Mouse (Mus musculus) left cerebral cortex, adult 2 months (tissue): Measurements from ENCODE around the gene Aox1. TPM values are rescaled to one million over a fixed set of nuclear protein-coding genes. Genes with fewer than 3 reads are reported as not detected.

ENCODE experiments used
- DNase-seq, 2 experiments: peaks; one replicate each; pipeline ENCODE4 v3.0.0; 2021 to 2022; ENCODE audit warnings: low spot score in 2 of 2, mixed read lengths in 1 of 2; ENCODE audit errors: extremely low spot score in 1 of 2
- H3K27ac ChIP-seq: fragments of 200-600 bp; 2 replicates; pipeline ENCODE4 v1.8.1; 2022
- H3K4me3 ChIP-seq: fragments of 200-600 bp; 2 replicates; pipeline ENCODE4 v1.8.1; 2022
- CTCF ChIP-seq: fragments of 200-600 bp; IDR thresholded peaks from 2 replicates; pipeline ENCODE4 v1.8.1; 2022; ENCODE audit warnings: antibody characterized with exemption, mild to moderate bottlenecking, moderate library complexity
- intact Hi-C: fragments of 180-260 bp; cut with DNase I; formaldehyde crosslinking; loops from one replicate; pipeline ENCODE4 v1.15.1; 2025
- total RNA-seq, 2 experiments: library from RNA; stranded (reverse); gene quantifications; 2 replicates each; pipeline ENCODE4 v1.2.3; 2021

Gene Aox1
- total RNA-seq, 2 experiments from 2014 or later: 3.2 to 4.6 TPM

GRCm38 (mm10) chr1:58065606-58066005 is 35.9 kb downstream of the Aox1 start:
- no peak overlapping the region for H3K4me3 ChIP-seq
- DNase-seq: no peak
- no peak for TF ChIP-seq CTCF
- intact Hi-C loops: no loop called here
- H3K27ac ChIP-seq: no peak overlapping the region

- Histone ChIP-seq H3K27ac (no peak overlapping the region), H3K4me3 (no peak overlapping the region)
- no peak for TF ChIP-seq CTCF
- DNase-seq: no peak
- intact Hi-C loops: no loop called here
Observed at GRCm38 (mm10) chr1:58069181-58069580, 39.5 kb downstream of the Aox1 start.

DNA sequence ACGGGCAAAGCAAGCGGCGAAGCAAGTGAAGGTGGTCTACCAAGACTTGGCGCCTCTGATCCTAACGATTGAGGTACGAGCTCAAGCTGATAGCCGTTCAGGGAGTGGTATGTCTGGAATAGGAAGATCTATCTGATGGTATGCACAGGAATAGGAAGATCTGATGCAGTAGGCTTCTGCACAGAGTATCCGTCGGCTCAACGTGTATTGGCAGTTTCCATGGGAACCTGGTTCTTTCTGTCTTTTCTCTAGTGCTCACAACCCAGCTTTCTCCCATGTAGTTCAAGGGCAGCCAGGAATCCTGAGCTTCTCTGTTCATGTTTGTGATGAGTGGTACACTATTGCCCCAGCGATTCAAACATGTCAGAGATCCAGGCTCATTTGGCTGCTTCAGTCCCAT is 40.4 kb downstream of the Aox1 start:
- no peak overlapping the region for H3K27ac ChIP-seq
- TF ChIP-seq CTCF: no peak
- no peak overlapping the region for H3K4me3 ChIP-seq
- intact Hi-C loops: no loop called here
- DNase-seq: no peak

GRCm38 (mm10) chr1:58071006-58071405 is 41.3 kb downstream of the Aox1 start:
- Histone ChIP-seq H3K4me3 (no peak overlapping the region), H3K27ac (no peak overlapping the region)
- no peak for DNase-seq
- intact Hi-C loops: no loop called here
- TF ChIP-seq CTCF: no peak

- H3K27ac ChIP-seq: no peak overlapping the region
- no peak for TF ChIP-seq CTCF
- intact Hi-C loops: no loop called here
- H3K4me3 ChIP-seq: no peak overlapping the region
- no peak for DNase-seq
Observed at GRCm38 (mm10) chr1:58071509-58071908, 41.8 kb downstream of the Aox1 start.

DNA sequence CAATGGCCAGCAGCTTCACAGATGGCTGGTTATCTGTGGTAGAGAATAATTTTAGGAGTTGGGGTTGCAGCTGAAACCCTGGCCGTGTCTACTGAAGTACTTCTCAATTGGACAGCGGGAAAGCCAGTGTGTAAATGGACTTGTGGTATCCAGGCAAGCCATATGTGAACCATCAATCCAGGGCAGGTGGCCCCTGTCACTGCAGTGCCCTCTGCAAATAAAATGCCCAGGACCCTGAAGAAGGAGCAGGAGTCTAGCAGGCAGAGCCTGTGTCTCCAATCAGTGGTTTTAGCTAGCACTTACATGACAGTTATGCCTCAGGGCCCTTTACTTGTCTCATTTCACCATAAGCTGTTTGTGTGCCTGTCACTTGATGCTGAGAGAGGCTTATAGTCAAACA is 42.7 kb downstream of the Aox1 start:
- no peak for DNase-seq
- TF ChIP-seq CTCF: no peak
- Histone ChIP-seq H3K4me3 (no peak overlapping the region), H3K27ac (no peak overlapping the region)
- intact Hi-C loops: no loop called here

GRCm38 (mm10) chr1:58072991-58073730 is 43.4 kb downstream of the Aox1 start:
- H3K27ac ChIP-seq: no peak overlapping the region
- no peak overlapping the region for H3K4me3 ChIP-seq
- no peak for DNase-seq
- TF ChIP-seq CTCF: no peak
- intact Hi-C loops: no loop called here

- TF ChIP-seq CTCF: no peak
- DNase-seq: no peak
- Histone ChIP-seq H3K27ac (no peak overlapping the region), H3K4me3 (no peak overlapping the region)
- intact Hi-C loops: no loop called here
Observed at GRCm38 (mm10) chr1:58074266-58074665, 44.5 kb downstream of the Aox1 start.

- Histone ChIP-seq H3K27ac (no peak overlapping the region), H3K4me3 (no peak overlapping the region)
- TF ChIP-seq CTCF: no peak
- no peak for DNase-seq
- intact Hi-C loops: no loop called here
Observed at GRCm38 (mm10) chr1:58077882-58078281, 48.2 kb downstream of the Aox1 start.

DNA sequence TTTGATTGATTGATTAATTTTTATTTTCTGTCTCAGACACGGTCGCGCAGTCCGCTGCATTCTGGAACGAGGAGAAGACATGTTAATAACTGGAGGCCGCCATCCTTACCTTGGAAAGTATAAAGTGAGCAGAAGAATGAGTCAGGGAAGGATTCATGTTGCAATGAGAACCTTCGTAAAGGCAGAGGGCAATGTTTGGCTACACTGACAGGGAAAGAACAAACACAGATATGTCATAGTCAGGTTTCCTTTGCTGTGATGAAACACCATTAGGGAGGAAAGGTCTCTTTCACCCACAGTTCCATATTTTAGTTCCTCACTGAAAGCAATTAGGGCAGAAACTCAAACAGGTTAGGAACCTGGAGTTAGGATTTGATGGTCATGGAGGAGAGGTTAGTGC is 48.7 kb downstream of the Aox1 start:
- no peak for TF ChIP-seq CTCF
- DNase-seq: no peak
- intact Hi-C loops: no loop called here
- H3K27ac ChIP-seq: no peak overlapping the region
- no peak overlapping the region for H3K4me3 ChIP-seq

DNA sequence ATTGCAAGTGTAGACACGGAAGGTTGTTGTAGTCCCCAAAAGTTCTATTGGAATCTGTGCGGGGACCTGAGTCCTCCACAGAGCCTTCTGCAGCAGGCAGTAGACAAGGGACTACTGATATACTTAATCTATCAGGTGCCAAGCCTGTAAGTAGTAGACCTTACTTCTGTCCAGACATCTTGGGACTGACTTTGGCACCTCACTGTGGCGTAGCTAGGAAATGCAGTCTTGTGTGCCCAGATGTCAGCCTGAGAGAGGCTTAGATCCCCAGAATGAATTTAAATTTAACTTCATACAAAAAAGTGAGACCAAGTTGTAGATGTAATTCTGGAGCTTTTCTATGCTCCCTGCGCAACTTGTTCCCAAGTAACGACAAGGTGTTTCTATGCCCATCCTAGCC is 50.0 kb downstream of the Aox1 start:
- intact Hi-C loops: no loop called here
- Histone ChIP-seq H3K27ac (no peak overlapping the region), H3K4me3 (no peak overlapping the region)
- DNase-seq: no peak
- TF ChIP-seq CTCF: peak; percentile 34

- intact Hi-C loops: no loop called here
Observed at GRCm38 (mm10) chr1:58080446-58080845, 50.7 kb downstream of the Aox1 start.

GRCm38 (mm10) chr1:58081356-58081755 is 51.6 kb downstream of the Aox1 start:
- H3K4me3 ChIP-seq: no peak overlapping the region
- no peak overlapping the region for H3K27ac ChIP-seq
- no peak for TF ChIP-seq CTCF
- intact Hi-C loops: no loop called here
- DNase-seq: no peak

More at GRCm38 (mm10) chr1:58080446-58080845, 50.7 kb downstream of the Aox1 start:
- Histone ChIP-seq H3K4me3 (no peak overlapping the region), H3K27ac (no peak overlapping the region)
- DNase-seq: no peak
- no peak for TF ChIP-seq CTCF
